Mouse (Mus musculus): ENCODE measurements around the gene Esam.

Esam gene

DNA sequence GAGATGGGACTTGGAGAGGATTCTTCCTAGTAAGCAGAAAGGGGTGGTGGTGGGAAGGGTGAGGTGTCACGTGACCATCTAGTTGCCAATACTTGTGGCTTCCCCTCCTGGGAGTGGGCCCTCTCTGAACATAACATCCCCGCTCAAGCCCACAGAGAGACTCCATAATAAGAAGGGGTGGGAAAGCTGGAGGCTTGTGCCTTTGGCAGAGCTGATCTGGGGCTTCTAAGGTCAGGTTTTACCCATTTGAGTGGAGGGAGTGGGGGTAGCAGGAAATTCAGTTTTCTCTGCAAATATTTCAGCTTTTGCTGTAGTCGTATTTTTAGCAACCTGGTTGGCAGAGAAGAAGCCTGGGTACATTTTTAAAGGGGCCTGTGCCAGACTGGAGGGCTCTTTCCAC lies 28.5 kb downstream of the Esam start:
- DNase-seq: no peak

- DNase-seq: no peak
Observed at GRCm38 (mm10) chr9:37560617-37561016, 32.7 kb downstream of the Esam start.

DNA sequence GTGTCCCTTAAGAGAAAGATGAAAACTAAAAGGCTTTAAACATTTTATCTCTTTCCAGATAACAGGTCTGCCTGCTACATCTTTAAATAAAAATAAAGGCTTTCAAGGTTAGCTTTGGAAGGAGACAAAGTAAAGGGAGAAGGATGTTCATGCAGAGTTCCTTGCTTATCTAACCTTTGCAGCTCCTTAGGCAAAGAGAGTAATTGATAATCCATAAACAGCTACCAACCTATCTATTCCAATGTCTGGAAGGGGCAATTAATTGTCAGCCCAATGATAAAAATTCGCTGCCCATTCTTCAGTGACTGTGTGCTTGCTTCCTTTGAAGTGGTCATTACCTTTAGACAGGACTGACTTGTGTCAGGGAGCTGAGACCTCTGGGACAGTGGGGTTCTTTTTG lies 35.9 kb downstream of the Esam start:
- DNase-seq: no peak

DNA sequence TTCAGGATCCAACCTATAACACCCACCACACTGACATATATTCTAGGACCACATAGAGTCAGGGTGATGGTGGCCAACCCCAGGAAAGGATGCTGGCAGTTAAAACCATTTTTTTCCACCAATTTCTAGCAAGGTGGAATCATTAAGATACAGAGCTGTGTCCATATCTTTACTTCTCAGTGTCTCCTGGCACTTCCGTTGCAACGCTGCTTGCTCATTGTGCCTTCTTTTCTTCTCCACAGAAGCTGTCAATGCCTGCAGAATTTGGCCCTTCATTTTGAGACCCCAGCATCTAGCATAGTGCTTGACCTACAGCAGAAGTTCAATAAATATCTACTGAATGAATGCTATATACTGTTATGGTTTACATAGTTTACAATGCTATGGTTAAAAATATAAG lies 39.1 kb downstream of the Esam start:
- DNase-seq: no peak

DNA sequence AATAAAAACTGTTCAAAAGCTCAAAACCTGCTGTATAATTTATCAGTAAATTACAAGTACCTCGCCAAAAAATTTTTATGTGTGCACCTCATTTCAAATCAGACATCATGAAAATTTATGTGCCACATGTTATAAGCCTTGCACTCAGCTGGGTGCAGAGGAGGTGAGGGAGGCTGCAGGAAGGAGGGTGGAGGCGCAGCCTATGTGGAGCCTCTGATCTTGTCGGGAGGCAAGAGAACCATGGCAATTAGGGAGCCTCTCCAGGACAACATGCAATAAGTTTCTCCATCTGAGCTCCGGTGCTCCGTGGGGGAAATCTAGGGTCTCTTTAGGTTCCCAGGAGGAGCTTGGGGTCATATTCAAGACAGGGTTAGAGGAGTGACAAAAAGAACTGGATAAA lies 39.6 kb downstream of the Esam start:
- DNase-seq: no peak

- DNase-seq: peak; percentile 36 to 59
Observed at GRCm38 (mm10) chr9:37567892-37568604, 40.2 kb downstream of the Esam start.

- DNase-seq: peak in 1 of 2 experiments; percentile 64
Observed at GRCm38 (mm10) chr9:37568605-37569214, 40.8 kb downstream of the Esam start.

DNA sequence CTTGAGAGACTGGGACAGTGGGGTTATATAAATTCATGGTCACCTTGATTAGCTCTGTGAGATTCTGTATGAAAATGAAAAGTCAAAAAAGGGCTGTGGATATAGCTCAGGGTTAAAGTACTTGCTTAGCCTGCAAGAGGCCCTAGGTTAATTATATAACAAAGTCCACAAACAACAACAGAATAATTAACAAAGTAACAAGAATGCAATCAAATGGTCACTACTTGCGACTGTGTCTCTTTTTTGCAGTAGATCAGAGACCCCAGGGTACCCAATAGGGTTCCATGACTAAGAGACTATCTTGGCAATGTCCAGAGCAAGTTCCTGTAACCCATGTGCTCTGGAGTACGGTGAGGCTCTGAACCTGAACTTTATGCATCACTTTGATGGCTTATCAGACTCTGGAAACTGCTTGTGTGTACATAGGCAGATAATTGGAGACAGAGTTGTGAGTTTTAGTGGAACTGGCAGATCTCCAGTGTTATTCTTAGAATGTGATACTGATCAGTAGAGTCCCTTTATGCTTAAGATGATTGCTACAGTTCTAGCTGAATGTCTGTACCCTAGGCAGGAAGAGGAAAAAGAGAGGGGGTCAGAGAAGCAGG lies 41.5 kb downstream of the Esam start:
- DNase-seq: no peak

GRCm38 (mm10) chr9:37572204-37572876 lies 44.5 kb downstream of the Esam start:
- no peak for DNase-seq

DNA sequence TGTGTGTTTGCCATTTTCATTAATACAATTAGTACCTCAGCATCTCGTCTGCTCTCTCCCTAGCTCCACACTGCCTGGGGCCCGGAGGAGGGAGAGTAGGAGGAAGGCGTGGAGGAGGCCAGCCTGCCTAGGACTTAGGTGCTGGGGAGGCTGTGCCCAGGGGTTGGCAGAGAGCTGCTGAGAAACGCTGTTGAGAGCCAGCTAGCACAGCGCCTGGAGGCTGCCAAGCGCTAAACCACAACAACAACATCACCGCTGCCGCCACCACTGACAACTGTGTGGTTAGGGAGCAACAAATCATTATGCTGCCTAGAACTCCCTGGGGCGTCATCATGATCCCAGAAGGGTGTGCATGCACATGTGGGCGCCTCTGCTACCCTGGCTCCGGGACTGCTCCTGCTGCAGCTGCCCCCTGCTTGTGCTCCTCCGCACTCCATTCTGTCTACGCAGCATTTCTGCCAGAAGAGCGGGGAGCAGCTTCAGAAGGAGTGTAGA lies 48.6 kb downstream of the Esam start:
- DNase-seq: no peak

GRCm38 (mm10) chr9:37583594-37583993 lies 55.7 kb downstream of the Esam start:
- DNase-seq: no peak

DNA sequence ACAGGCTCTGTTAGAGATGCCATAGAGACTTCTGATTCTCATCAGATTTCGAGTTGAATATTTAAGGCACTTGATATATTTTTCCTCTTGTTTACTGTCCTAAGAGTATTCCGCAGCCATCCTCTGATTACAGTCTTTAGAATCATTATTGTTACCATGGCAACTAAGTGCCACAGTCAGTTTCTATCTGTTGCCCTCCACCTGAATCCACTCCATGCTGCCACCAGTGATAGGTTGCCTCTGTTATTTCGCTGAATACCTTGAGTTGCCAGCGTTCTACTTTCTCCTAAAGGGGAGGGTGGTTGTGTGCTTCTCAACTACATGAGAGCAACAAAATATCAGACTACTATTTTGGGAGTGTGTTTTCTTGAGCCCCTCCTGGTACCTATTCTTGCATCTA lies 58.8 kb downstream of the Esam start:
- no peak for DNase-seq

All from kidney, postnatal 25 days (tissue).